18 mouse cellular contexts compared by ENCODE assay signal in the genomic region with DNA sequence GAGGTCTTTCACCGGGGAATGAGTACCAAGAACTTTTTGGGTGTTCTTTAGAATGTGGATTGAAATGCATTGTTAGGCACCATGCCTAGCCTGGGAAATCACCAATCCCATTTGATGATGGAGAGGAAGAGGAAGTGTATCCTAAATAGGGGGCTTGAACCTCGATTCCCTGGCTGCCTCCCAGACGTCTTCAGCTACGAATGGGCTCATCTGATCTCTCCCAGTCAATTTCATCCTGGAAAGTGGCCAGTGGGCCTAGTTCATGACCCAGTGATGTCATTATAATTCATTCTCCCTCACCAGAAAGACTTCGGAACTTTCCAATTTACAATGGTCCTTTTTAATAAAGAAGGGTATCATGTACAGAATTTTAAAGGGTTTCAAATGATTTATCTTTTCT.
DNase-seq lines count a peak whose midpoint lies in the region; ATAC-seq and TF ChIP-seq lines count a peak whose summit lies in the region.
"Had no signal": no experiment of that assay in that cellular context is flagged by ENCODE, and none has a peak within 500 bp of the region (broad histone marks: within the 10 kb centered on the region; RNA-seq: fewer than 3 reads in every experiment).

No protein-coding gene starts in this region.

- ATAC-seq in liver, embryonic 11.5 days (replicated peaks; ENCODE audit: low FRiP score): no peak
- ATAC-seq: CD4-positive, CD25-positive, alpha-beta regulatory T cell, adult 4 months; forebrain, embryonic 16.5 days had no signal

- no peak overlapping the region for H3K4me2 ChIP-seq in liver, embryonic 11.5 days
- H3K4me2 ChIP-seq: heart, embryonic 15.5 days; limb, embryonic 12.5 days had no signal

- no peaks in the 10 kb centered on the region for H3K36me3 ChIP-seq in liver, adult 2 months (ENCODE audit: control insufficient read depth, insufficient read depth, low read length)
- no peaks in the 10 kb centered on the region for H3K36me3 ChIP-seq in liver, embryonic 11.5 days (ENCODE audit: control insufficient read depth, insufficient read depth, low read length)
- H3K36me3 ChIP-seq: G1E; heart, embryonic 15.5 days; limb, embryonic 12.5 days had no signal

- no peaks in the 10 kb centered on the region for H3K4me1 ChIP-seq in liver, adult 2 months (ENCODE audit: control insufficient read depth, insufficient read depth, low read length)
- H3K4me1 ChIP-seq in liver, embryonic 11.5 days (replicated peaks; ENCODE audit: control insufficient read depth, insufficient read depth, low read length): no peaks in the 10 kb centered on the region
- H3K4me1 ChIP-seq: heart, embryonic 15.5 days; limb, embryonic 12.5 days had no signal

- no peak for TF ChIP-seq CTCF in liver, adult 2 months (IDR thresholded peaks at IDR 0.05; ENCODE audit: low read depth, low read length)
- no peak for TF ChIP-seq CTCF in gastrocnemius, adult 2 months (IDR thresholded peaks at IDR 0.05)

- no peaks in the 10 kb centered on the region for H3K27me3 ChIP-seq in liver, adult 2 months (ENCODE audit: control insufficient read depth, insufficient read depth, low read length)
- H3K27me3 ChIP-seq in liver, embryonic 11.5 days (replicated peaks; ENCODE audit: control insufficient read depth, insufficient read depth, low read length): no peaks in the 10 kb centered on the region
- H3K27me3 ChIP-seq: limb, embryonic 12.5 days had no signal

- no peaks in the 10 kb centered on the region for H3K79me2 ChIP-seq in liver, adult 2 months (ENCODE audit: control insufficient read depth, insufficient read depth, low read length)

- H3K27ac ChIP-seq in liver, adult 2 months (replicated peaks; ENCODE audit: insufficient read depth, low read depth, low read length): no peak overlapping the region
- no peak overlapping the region for H3K27ac ChIP-seq in liver, embryonic 11.5 days (ENCODE audit: low read depth, low read length)
- no peak overlapping the region for H3K27ac ChIP-seq in gastrocnemius, adult 2 months
- H3K27ac ChIP-seq: heart, embryonic 15.5 days; limb, embryonic 12.5 days; macrophage had no signal

- DNase-seq in adrenal gland, postnatal 14 days: peak; percentile 14
- DNase-seq in adrenal gland, postnatal 4 days (ENCODE audit: low spot score in 2 of 2): no peak
- peak; percentile 14 for DNase-seq in liver, adult 2 months (ENCODE audit: extremely low read depth, low read depth, low spot score)
- no peak for DNase-seq in liver, embryonic 11.5 days (ENCODE audit: low spot score)
- DNase-seq in kidney, postnatal 10 days: peak; percentile 64
- peak; percentile 46 for DNase-seq in lung, postnatal 10 days
- DNase-seq in gastrocnemius, adult 2 months: no peak
- no peak for DNase-seq in layer of hippocampus, postnatal 10 days (ENCODE audit: low spot score in 2 of 2)
- DNase-seq: midbrain, embryonic 14.5 days; retina, postnatal 1 day; right cerebral cortex, postnatal 4 days; thymus, postnatal 4 days had no signal

- intact Hi-C loops in gastrocnemius, adult 2 months (cut with DNase I): no loop called here

- no peak for TF ChIP-seq POLR2A in liver, adult 2 months (IDR thresholded peaks at IDR 0.05; ENCODE audit: extremely low read depth, insufficient read depth, low read length)

- no peaks in the 10 kb centered on the region for H3K9me3 ChIP-seq in liver, embryonic 11.5 days (ENCODE audit: control insufficient read depth, low read length)
- H3K9me3 ChIP-seq: heart, embryonic 15.5 days; limb, embryonic 12.5 days had no signal

- no peak overlapping the region for H3K4me3 ChIP-seq in liver, adult 2 months (ENCODE audit: insufficient read depth, low read depth, low read length)
- no peak overlapping the region for H3K4me3 ChIP-seq in liver, embryonic 11.5 days (ENCODE audit: low read depth, low read length)
- no peak overlapping the region for H3K4me3 ChIP-seq in gastrocnemius, adult 2 months
- H3K4me3 ChIP-seq: heart, embryonic 15.5 days; limb, embryonic 12.5 days had no signal

- 53% methylated on average over 5 of the region's 5 CpGs for WGBS in liver, adult 2 months
- WGBS in liver, embryonic 11.5 days: 63% methylated on average over 5 of the region's 5 CpGs

- no peak overlapping the region for H3K9ac ChIP-seq in liver, adult 2 months (ENCODE audit: low read depth, low read length)
- no peak overlapping the region for H3K9ac ChIP-seq in liver, embryonic 11.5 days (ENCODE audit: low read depth, low read length)
- H3K9ac ChIP-seq: heart, embryonic 15.5 days; limb, embryonic 12.5 days had no signal

Comparison
In these comparisons a context has a peak if more than half of its experiments do, and no peak if none do; other contexts are left out.
1. DNase-seq: peak in adrenal gland, postnatal 14 days (single experiment), liver, adult 2 months (single experiment), kidney, postnatal 10 days (single experiment) and lung, postnatal 10 days (single experiment); none in adrenal gland, postnatal 4 days (0 of 2), liver, embryonic 11.5 days (single experiment), gastrocnemius, adult 2 months (single experiment) and layer of hippocampus, postnatal 10 days (0 of 2).